Mouse (Mus musculus) midbrain, embryonic 14.5 days (tissue): ENCODE data around the gene Tgm2. TPM values are rescaled to one million over a fixed set of nuclear protein-coding genes. Genes with fewer than 3 reads are reported as not detected.

ENCODE experiments used
- ATAC-seq: fragments of 200-750 bp; cut with Nextera tagmentation; 2 replicates; pipeline ENCODE4 v1.8.0; 2017; ENCODE audit warnings: moderate number of reproducible peaks, moderate library complexity; ENCODE audit not compliant: low FRiP score, low TSS enrichment
- DNase-seq: peaks from one replicate; pipeline ENCODE4 v3.0.0-alpha.2; 2015
- H3K27ac ChIP-seq: fragments of 300-500 bp; sonication (generic); replicated peaks from 2 replicates; pipeline ENCODE4 v1.5.1; 2014; ENCODE audit warnings: mild to moderate bottlenecking, low read depth, low read length, moderate library complexity
- H3K27me3 ChIP-seq: fragments of 300-500 bp; sonication (generic); 2 replicates; pipeline ENCODE4 v1.6.1; 2014; ENCODE audit warnings: low read length, control low read depth, mixed read lengths; ENCODE audit not compliant: control insufficient read depth, insufficient read depth
- H3K36me3 ChIP-seq: fragments of 300-500 bp; sonication (generic); 2 replicates; pipeline ENCODE4 v1.6.1; 2014; ENCODE audit warnings: low read length, control low read depth; ENCODE audit not compliant: control insufficient read depth, insufficient read depth
- H3K4me1 ChIP-seq: fragments of 300-500 bp; sonication (generic); 2 replicates; pipeline ENCODE4 v1.6.1; 2014; ENCODE audit warnings: mild to moderate bottlenecking, antibody characterized with exemption, low read length, control low read depth; ENCODE audit not compliant: control insufficient read depth, insufficient read depth
- H3K4me2 ChIP-seq: fragments of 300-500 bp; sonication (generic); 2 replicates; pipeline ENCODE4 v1.6.1; 2014; ENCODE audit warnings: mild to moderate bottlenecking, low read length, moderate library complexity
- H3K4me3 ChIP-seq: fragments of 300-500 bp; sonication (generic); replicated peaks from 2 replicates; pipeline ENCODE4 v1.5.1; 2014; ENCODE audit warnings: low read depth, low read length
- H3K9ac ChIP-seq: fragments of 300-500 bp; sonication (generic); replicated peaks from 2 replicates; pipeline ENCODE4 v1.6.1; 2014; ENCODE audit warnings: mild to moderate bottlenecking, low read length, moderate library complexity
- H3K9me3 ChIP-seq: fragments of 300-500 bp; sonication (generic); 2 replicates; pipeline ENCODE4 v1.6.1; 2016; ENCODE audit warnings: low read length, control low read depth, mixed read lengths; ENCODE audit not compliant: control insufficient read depth
- WGBS: fragments of 180-500 bp; shearing (Covaris S2); extraction: QIAGEN DNeasy Blood & Tissue Kit; methylation state at CpG from one replicate; pipeline ENCODE4 v1.1.7; 2014; 5-methylcytosine and 5-hydroxymethylcytosine counted together
- polyA plus RNA-seq: library from polyadenylated mRNA; unstranded; fragments of >200 nt; fragmentation: Nextera tagmentation; extraction: Ambion mirVana; gene quantifications from 2 replicates; pipeline ENCODE4 v1.2.1, GENCODE M21; 2014

Gene Tgm2
- polyA plus RNA-seq, 1 experiment from 2014 or later = 6.8 TPM

DNA sequence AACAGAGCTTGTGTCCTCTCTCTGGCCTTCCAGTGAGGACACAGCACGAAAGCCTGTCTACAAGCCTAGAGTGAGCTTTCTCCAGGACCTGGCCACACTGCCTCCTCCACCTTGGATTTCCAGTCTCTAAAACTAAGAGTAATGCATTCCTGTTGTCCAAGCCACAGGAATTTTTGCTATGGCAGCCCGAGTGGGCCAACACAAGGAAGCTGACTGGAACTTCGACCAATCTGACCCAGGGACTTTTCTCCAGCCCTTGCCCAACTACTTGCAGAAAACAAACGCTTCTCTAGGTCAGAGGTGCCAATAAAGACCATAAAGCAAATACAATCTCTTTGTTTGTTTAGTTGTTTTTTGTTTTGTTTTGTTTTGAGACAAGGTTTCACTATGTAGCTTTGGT lies 56.1 kb downstream of the Tgm2 start:
- H3K36me3 ChIP-seq = no peaks in the 10 kb centered on the region
- no peaks in the 10 kb centered on the region for H3K9me3 ChIP-seq
- H3K27ac ChIP-seq = no peak overlapping the region
- H3K9ac ChIP-seq = no peak overlapping the region
- no peaks in the 10 kb centered on the region for H3K27me3 ChIP-seq
- DNase-seq (no peak), ATAC-seq (no peak)
- 90% methylated on average over 4 of the region's 4 CpGs for WGBS
- no peak overlapping the region for H3K4me2 ChIP-seq
- H3K4me3 ChIP-seq = no peak overlapping the region
- no peaks in the 10 kb centered on the region for H3K4me1 ChIP-seq

GRCm38 (mm10) chr2:158084486-158084885 lies 61.8 kb downstream of the Tgm2 start:
- WGBS = 45% methylated on average over 8 of the region's 8 CpGs
- H3K9me3 ChIP-seq = no peaks in the 10 kb centered on the region
- H3K27ac ChIP-seq = no peak overlapping the region
- no peak overlapping the region for H3K4me2 ChIP-seq
- no peak for ATAC-seq
- H3K36me3 ChIP-seq = no peaks in the 10 kb centered on the region
- no peak overlapping the region for H3K4me3 ChIP-seq
- no peaks in the 10 kb centered on the region for H3K27me3 ChIP-seq
- H3K4me1 ChIP-seq = no peaks in the 10 kb centered on the region
- DNase-seq = peak; percentile 23
- H3K9ac ChIP-seq = no peak overlapping the region

- DNase-seq = no peak
- H3K4me3 ChIP-seq = no peak overlapping the region
- H3K27me3 ChIP-seq = no peaks in the 10 kb centered on the region
- WGBS = 94% methylated on average over 9 of the region's 9 CpGs
- ATAC-seq = no peak
- H3K27ac ChIP-seq = no peak overlapping the region
- no peaks in the 10 kb centered on the region for H3K4me1 ChIP-seq
- no peaks in the 10 kb centered on the region for H3K9me3 ChIP-seq
- H3K36me3 ChIP-seq = peaks cover 19% of the 10 kb centered on the region
- H3K9ac ChIP-seq = no peak overlapping the region
- H3K4me2 ChIP-seq = no peak overlapping the region
Measured at GRCm38 (mm10) chr2:158080622-158081241, 65.5 kb downstream of the Tgm2 start.

GRCm38 (mm10) chr2:158079843-158080395 lies 66.3 kb downstream of the Tgm2 start:
- peak; percentile 22 for DNase-seq
- no peaks in the 10 kb centered on the region for H3K4me1 ChIP-seq
- no peak overlapping the region for H3K4me2 ChIP-seq
- no peaks in the 10 kb centered on the region for H3K9me3 ChIP-seq
- H3K27me3 ChIP-seq = no peaks in the 10 kb centered on the region
- no peak overlapping the region for H3K27ac ChIP-seq
- no peak overlapping the region for H3K9ac ChIP-seq
- H3K4me3 ChIP-seq = no peak overlapping the region
- H3K36me3 ChIP-seq = peaks cover 27% of the 10 kb centered on the region
- ATAC-seq = no peak
- 67% methylated on average over 9 of the region's 9 CpGs for WGBS

DNA sequence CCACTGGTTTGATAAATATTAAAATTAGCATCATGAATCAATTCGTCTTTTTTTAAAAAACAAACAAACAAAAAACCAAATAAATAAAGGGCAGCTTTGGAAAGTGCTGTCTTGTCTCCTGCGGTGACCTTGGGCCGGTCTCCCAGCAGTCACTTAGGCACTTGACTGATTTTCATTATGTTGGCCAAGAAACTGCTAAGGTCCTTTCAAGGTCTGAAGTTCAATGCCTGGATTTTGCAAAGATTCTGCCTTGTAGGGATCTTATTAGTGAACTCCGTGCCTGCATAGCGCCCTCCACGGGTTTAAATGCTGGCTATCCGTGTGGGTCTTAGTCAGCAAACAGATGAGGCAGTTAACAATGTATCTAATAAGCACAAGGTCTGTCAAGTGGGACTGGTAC lies 67.3 kb downstream of the Tgm2 start:
- Histone ChIP-seq H3K9ac (no peak overlapping the region), H3K36me3 (peaks cover 36% of the 10 kb centered on the region), H3K27me3 (no peaks in the 10 kb centered on the region), H3K9me3 (no peaks in the 10 kb centered on the region), H3K27ac (no peak overlapping the region), H3K4me3 (no peak overlapping the region), H3K4me1 (no peaks in the 10 kb centered on the region), H3K4me2 (no peak overlapping the region)
- ATAC-seq = no peak
- WGBS = 79% methylated on average over 7 of the region's 7 CpGs
- DNase-seq = no peak

GRCm38 (mm10) chr2:158077981-158078380 lies 68.3 kb downstream of the Tgm2 start:
- Histone ChIP-seq H3K4me2 (no peak overlapping the region), H3K9me3 (no peaks in the 10 kb centered on the region), H3K4me1 (no peaks in the 10 kb centered on the region), H3K4me3 (no peak overlapping the region), H3K27ac (no peak overlapping the region), H3K36me3 (peaks cover 39% of the 10 kb centered on the region), H3K27me3 (no peaks in the 10 kb centered on the region), H3K9ac (no peak overlapping the region)
- DNase-seq = no peak
- ATAC-seq = no peak
- WGBS = 77% methylated on average over 2 of the region's 2 CpGs

DNA sequence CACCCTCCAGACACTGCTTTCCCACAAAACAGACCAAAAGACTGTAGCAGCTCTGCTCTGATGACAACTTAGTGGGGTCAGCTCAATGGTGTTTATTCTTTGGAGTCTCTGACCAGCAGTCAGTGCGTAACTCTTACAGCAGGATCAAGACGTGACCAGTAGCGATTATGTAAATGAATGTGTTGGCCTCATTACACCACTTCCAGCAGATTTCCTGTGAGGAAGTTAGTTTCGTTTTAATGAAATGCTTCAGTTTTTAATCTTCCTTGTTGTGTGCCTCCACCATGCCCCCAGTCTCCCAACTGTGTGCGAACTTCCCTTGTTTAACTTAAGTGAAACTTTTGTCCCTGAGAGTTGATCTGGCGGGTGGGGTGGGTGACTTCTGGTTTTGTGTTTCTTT lies 69.5 kb downstream of the Tgm2 start:
- Histone ChIP-seq H3K4me2 (no peak overlapping the region), H3K4me1 (no peaks in the 10 kb centered on the region), H3K36me3 (peaks cover 49% of the 10 kb centered on the region), H3K9me3 (no peaks in the 10 kb centered on the region), H3K4me3 (no peak overlapping the region), H3K27ac (no peak overlapping the region), H3K27me3 (no peaks in the 10 kb centered on the region), H3K9ac (no peak overlapping the region)
- 86% methylated on average over 6 of the region's 6 CpGs for WGBS
- DNase-seq = no peak
- ATAC-seq = no peak

- ATAC-seq = no peak
- Histone ChIP-seq H3K9me3 (no peaks in the 10 kb centered on the region), H3K9ac (no peak overlapping the region), H3K4me2 (no peak overlapping the region), H3K36me3 (peaks cover 65% of the 10 kb centered on the region), H3K4me1 (no peaks in the 10 kb centered on the region), H3K4me3 (no peak overlapping the region), H3K27me3 (no peaks in the 10 kb centered on the region), H3K27ac (no peak overlapping the region)
- DNase-seq = no peak
- 89% methylated on average over 5 of the region's 5 CpGs for WGBS
Measured at GRCm38 (mm10) chr2:158074835-158075234, 71.4 kb downstream of the Tgm2 start.

DNA sequence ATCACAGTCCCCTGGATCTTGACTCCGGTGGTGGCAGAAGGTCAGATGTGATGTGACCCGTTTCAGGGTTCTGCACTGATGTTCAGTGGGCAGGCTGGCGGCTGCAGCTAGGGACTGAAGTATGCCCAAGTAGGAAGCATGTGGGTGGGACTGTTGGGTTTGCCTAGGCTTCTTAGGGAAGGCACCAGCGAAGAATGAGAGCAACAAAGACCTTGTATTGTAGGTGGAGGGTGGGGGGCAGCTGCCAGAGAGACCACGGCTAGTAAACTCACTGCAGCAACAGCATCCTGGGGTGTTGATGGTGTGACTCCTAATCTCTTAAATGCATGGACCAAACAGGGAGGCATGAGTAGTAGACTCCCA lies 74.6 kb downstream of the Tgm2 start:
- 86% methylated on average over 5 of the region's 5 CpGs for WGBS
- ATAC-seq (no peak), DNase-seq (no peak)
- Histone ChIP-seq H3K9ac (no peak overlapping the region), H3K4me3 (no peak overlapping the region), H3K9me3 (no peaks in the 10 kb centered on the region), H3K27me3 (no peaks in the 10 kb centered on the region), H3K27ac (no peak overlapping the region), H3K4me1 (no peaks in the 10 kb centered on the region), H3K4me2 (no peak overlapping the region), H3K36me3 (peaks cover 78% of the 10 kb centered on the region)
